Mouse (Mus musculus): ENCODE data around the gene Dnajb13.

- TF ChIP-seq POLR2A (IDR thresholded peaks at IDR 0.05; ENCODE audit: control insufficient read depth, extremely low read depth, insufficient read depth, low read length, poor library complexity) (peak; percentile 64), CTCF (IDR thresholded peaks at IDR 0.05; ENCODE audit: borderline replicate concordance, control insufficient read depth, extremely low read depth, insufficient read depth, low read length, poor library complexity) (no peak)
These were observed 19.0 kb downstream of the Dnajb13 start for GRCm38 (mm10) chr7:100495581-100496251.

Data from thymus, adult 2 months (tissue).